Mouse (Mus musculus) ovary, postnatal 14 days (tissue): Measurements from ENCODE around the gene Pfkl.
"Not testable (repeated sequence)": the region's sequence is repeated elsewhere in the genome, so short reads cannot be mapped to it uniquely, and the experiment has no call there.

Source experiments
- DNase-seq: peaks from one replicate; pipeline ENCODE4 v3.0.0; 2022; ENCODE audit warnings: low spot score

The Pfkl gene

DNA sequence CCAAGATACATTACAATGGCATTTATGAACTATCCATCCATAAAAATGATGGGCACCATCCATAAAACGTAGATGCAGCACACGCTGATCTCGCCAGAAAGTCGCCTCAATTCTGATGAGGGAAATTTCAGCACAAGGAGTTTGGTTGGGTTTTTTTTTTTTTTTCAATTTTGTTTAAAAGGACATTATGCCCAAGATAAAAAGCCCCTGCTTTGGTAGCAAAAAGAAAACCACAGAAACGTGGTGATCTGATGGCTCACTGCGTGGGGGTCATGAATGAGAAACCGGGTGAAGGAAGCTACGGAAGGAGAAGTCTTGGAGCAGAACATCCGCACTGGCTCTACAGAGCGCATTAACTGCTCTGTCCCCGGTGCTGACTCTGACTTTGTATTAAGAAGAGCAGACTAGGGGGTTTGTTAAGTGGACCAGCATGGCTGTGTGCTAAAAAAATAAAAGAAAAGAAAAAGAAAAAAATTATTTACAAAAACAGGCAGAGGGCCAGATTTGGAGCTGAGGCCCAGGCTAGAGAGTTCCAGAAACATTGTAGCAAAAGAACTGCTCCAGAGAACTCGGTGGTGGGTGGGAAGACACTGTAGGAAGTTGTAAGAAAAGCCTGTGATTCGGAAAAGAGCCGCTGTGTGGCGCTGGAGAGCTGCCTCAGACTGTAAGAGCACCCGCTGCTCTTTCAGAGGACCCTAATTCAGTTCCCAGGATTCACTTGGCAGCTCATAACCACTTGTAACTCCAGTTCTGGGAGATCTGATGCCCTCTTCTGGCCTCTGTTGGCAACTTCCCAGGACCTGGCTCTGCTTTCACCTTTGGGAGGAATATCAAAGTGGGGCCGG lies 38.0 kb downstream of the Pfkl start:
- no peak for DNase-seq

DNA sequence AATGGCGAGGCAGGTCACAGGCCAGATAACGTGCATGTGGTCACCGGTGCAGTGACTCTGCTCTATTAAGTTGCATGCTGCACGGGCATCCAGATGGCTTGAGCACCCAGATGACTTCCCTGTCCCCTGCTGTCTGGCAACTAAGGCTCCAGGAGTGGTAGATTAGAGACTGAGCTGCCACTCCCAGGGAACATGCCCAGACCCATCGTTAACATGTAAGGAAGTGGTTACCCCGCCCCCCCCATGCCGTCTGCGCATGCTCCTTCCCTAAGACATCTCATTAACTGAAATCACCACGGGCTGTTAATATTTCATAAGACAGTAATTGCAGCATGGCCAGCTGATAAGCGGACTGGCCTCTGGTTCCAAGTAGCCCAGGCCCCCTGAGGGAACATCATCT lies 38.7 kb downstream of the Pfkl start:
- no peak for DNase-seq

DNA sequence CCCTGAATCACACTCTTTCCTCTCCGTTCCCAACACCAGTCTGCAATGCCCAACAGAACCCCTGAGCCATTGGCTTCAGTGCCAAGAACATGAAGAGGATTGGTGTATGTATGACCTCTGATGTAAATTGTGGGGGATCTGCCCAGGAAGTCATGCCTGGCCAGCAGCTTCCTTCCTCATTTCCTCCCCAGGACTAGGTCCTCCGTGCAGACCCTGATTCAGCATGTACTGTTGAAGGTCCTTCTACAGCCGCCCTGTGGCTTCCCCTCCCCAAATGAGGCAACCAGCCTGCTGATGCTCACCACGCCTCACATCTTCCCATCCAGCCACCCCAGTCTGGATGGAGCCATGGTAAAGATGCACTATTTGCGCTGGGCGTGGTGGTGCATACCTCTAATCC lies 39.4 kb downstream of the Pfkl start, which contains the start of gene Trpm2:
TSS of gene Trpm2 (minus strand) at position 83 of the 400 bp plus-strand sequence.
- no peak for DNase-seq

DNA sequence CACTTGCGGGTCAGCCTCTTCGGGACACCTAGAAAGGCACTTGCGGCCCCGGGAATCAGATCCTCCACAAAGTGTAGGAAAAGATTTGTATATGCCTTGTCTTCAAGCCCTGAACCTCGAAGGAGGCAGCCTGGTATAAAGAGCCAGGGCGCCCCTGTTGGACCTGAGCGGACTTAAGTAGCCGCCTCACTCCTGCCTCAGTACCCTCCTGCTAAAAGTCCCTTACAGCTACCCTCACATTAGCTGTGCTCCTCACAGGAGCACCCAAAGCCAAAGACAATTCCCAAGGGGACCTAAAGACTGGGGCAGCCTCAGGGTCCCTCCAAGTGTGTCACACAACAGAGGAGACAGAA lies 39.9 kb downstream of the Pfkl start:
- no peak for DNase-seq

DNA sequence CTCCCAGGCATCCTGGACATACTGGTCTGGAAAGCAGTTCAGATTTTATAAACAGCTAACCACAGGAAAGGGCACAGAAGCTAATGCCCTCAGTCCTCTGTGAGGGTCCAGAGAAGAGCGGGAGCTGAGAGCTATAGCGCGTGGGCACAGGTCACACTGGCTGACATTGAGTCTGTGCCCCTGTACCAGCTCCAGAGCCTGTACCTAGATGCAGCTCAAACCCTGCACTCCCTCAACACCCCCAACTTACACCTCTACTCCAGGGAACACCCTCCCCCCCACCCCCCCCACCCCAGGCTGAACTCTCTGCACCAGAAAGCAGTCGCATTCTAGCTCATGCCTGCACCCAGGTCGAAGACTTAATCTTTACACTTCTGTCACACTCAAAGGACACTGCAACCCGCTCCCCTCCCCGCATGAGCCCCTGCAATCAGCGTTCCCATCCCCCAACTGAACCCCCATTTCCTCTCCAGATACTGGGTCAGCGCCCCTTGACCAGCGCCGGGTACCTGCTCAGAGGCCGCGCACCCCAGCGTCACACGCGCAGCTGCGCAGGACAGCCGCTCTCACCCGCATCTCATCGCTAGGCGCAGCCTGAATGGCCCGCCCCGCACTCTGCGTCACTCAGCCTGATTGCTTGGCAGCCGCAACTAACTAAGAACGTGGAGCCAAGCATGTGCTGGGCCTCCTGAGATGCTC lies 40.5 kb downstream of the Pfkl start:
- no peak for DNase-seq

DNA sequence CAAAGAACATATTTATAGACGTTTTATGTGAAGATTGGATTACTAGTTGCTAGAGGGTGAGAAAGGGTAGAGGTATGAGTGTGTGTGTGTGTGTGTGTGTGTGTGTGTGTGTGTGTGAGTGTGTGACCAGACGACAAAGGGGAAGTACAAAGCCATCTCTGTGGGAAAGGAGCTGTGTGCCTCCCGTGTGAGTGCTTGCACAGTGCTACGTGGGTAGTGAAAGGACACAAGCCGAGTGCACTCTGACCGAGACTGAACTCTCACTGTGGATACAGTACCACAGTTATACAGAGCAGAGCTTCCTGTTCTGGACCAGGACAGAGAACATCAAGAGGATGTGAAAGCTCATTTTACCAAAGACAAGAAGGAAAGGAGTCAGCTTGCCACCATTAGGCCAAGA lies 45.9 kb downstream of the Pfkl start:
- DNase-seq = no peak

DNA sequence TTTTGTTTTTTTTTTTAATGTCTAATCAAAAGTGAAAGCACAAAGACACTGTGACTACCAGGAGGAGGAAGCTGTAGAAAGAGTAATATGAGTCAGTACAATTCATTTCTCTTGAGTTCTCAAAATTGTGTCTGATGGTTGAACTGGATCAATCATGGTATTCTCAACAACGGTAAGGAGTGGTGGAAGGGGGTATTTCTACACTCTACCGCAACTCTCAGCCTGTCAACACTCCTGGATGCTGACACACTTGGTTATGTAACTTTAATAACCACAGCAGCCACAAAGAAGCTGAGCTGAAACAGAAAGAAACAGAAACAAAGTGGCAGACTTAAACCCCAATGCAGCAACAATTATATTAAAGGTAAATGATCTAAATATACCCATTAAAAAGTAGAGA lies 47.2 kb downstream of the Pfkl start:
- no peak for DNase-seq

DNA sequence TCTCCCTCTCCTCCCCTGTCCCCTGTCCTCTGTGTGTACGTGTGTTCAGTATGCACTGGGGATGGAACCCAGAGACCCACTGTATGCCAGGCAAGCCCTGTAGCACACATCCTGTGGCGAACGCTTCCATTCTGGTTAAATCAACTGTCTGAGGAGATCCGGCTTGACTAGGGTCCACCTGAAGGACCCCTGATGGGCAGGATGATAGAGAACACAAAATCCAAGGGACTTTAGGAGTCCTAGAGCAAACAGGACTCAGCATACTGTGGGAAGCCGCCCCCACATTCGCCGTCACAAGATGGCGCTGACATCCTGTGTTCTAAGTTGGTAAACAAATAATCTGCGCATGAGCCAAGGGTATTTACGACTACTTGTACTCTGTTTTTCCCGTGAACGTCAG lies 59.4 kb downstream of the Pfkl start:
- DNase-seq = not testable (repeated sequence)

DNA sequence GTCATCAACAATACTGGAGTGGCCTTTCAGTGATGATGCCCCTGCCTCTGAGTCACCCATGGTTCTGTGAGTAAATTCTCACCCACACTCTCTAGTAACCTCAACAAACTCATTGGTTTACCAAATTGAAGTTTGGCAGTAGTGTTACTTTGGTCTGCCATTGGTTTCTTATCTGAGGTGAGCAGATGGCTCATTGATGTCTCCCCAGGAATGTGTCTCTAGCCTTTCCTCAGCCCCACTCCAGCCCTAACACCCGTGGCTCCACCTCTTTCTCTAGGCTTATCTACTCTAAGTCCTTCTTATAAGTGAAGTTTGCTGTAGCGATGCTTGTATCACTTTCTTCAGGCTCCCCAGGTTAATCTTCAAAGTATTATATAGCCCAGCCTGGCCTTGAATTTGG lies 70.2 kb downstream of the Pfkl start:
- DNase-seq = no peak
